Mouse (Mus musculus) forebrain, postnatal 0 days (tissue): ENCODE measurements around the gene Ahdc1. TPM values are rescaled to one million over a fixed set of nuclear protein-coding genes. Genes with fewer than 3 reads are reported as not detected.

Experiments
- ATAC-seq: fragments of 200-750 bp; cut with Nextera tagmentation; 2 replicates; pipeline ENCODE4 v1.8.0; 2017; ENCODE audit warnings: mild to moderate bottlenecking, moderate library complexity
- DNase-seq: peaks from one replicate; pipeline ENCODE4 v3.0.0-alpha.2; 2015
- H3K27ac ChIP-seq: fragments of 300-500 bp; sonication (generic); 2 replicates; pipeline ENCODE4 v1.5.1; 2014; ENCODE audit warnings: low read depth, mild to moderate bottlenecking, antibody characterized with exemption, low read length, moderate library complexity, mixed read lengths
- H3K27me3 ChIP-seq: fragments of 300-500 bp; sonication (generic); 2 replicates; pipeline ENCODE4 v1.6.1; 2014; ENCODE audit warnings: mild to moderate bottlenecking, low read length, mixed read lengths; ENCODE audit not compliant: insufficient read depth
- H3K36me3 ChIP-seq: fragments of 300-500 bp; sonication (generic); 2 replicates; pipeline ENCODE4 v1.6.1; 2014; ENCODE audit warnings: mild to moderate bottlenecking, moderate library complexity; ENCODE audit not compliant: insufficient read depth
- H3K4me1 ChIP-seq: fragments of 300-500 bp; sonication (generic); 2 replicates; pipeline ENCODE4 v1.6.1; 2014; ENCODE audit warnings: antibody characterized with exemption; ENCODE audit not compliant: insufficient read depth
- H3K4me2 ChIP-seq: fragments of 300-500 bp; sonication (generic); 2 replicates; pipeline ENCODE4 v1.6.1; 2014; ENCODE audit warnings: low read depth, mild to moderate bottlenecking, moderate library complexity
- H3K4me3 ChIP-seq: fragments of 300-500 bp; sonication (generic); 2 replicates; pipeline ENCODE4 v1.5.1; 2014; ENCODE audit warnings: low read depth, low read length, mixed read lengths
- H3K9ac ChIP-seq: fragments of 300-500 bp; sonication (generic); 2 replicates; pipeline ENCODE4 v1.6.1; 2014; ENCODE audit warnings: mild to moderate bottlenecking
- H3K9me3 ChIP-seq: fragments of 300-500 bp; sonication (generic); 2 replicates; pipeline ENCODE4 v1.6.1; 2016; ENCODE audit warnings: low read length
- CTCF ChIP-seq: sonication (generic); IDR thresholded peaks from 2 replicates; pipeline ENCODE4 v1.5.1; 2016; ENCODE audit warnings: antibody characterized with exemption, control low read depth, low read depth
- WGBS: fragments of 180-500 bp; shearing (Covaris S2); extraction: QIAGEN DNeasy Blood & Tissue Kit; methylation state at CpG from one replicate; pipeline ENCODE4 v1.1.7; 2014; 5-methylcytosine and 5-hydroxymethylcytosine counted together
- polyA plus RNA-seq: library from polyadenylated mRNA; unstranded; fragments of >200 nt; fragmentation: Nextera tagmentation; extraction: Ambion mirVana; gene quantifications from 2 replicates; pipeline ENCODE4 v1.2.1, GENCODE M21; 2015
- total RNA-seq: library from RNA; depleted of rRNA; stranded (reverse); fragments of >200 nt; gene quantifications from 2 replicates; pipeline ENCODE4 v1.2.3, GENCODE M21; 2014; rRNA removed

Gene Ahdc1
- total and polyA plus RNA-seq, 2 experiments from 2014 or later, result 8.4 to 82.4 TPM

DNA sequence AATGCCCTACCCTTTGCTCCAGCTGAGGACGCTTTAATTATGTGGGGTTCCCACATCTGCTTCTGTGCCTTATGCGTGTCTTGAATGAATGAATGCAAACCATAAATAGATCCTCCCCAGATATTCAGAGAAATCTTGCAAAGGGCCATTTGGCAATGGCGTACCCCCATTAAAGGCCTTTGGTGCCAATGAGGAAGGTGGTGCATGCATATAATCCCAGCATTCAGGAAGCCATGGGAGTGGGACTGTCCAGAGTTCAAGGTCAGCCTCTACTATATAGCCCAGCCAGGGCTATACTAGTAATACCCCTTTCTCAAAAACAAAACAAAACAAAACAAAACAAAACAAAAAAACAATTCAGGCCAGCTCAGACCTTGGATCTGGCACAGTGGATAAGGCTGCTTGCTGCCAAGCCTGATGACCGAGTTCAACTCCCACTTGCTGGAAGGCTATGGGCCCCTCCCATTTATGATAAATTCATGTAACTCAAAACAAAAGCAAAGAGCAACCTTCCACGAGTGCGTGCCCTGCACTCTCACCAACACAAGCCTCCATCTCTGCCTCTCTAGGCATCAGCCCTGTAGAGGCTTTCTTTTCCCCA is 107.8 kb downstream of the Ahdc1 start:
- Histone ChIP-seq H3K27ac (no peak overlapping the region), H3K4me2 (no peak overlapping the region), H3K4me3 (no peak overlapping the region), H3K36me3 (no peaks in the 10 kb centered on the region), H3K9me3 (no peaks in the 10 kb centered on the region), H3K4me1 (0 out of 2 replicates have a peak, but pooled peaks cover 5% of the 10 kb centered on the region), H3K27me3 (no peaks in the 10 kb centered on the region), H3K9ac (no peak overlapping the region)
- DNase-seq (no peak), ATAC-seq (no peak)
- WGBS, result 77% methylated on average over 6 of the region's 6 CpGs
- TF ChIP-seq CTCF, result no peak

DNA sequence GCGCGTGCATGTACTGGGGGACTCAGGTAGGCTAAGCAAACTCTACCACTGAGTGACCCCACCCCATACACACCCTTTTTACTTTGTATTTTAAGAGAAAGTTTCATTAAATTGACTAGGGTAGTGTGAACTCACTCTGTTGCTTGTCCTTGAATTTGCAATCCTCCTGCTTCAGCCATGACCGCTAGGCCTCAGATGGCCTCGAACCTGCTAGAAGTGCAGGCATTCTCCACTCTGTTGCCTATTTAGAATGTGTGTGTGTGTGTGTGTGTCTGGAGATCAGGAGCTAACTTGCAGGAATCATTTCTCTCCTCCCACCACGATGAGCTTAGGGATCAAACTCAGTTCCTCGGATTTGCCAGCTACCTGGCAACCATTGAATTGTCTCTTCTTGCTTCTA is 108.5 kb downstream of the Ahdc1 start:
- no peak for ATAC-seq
- H3K27ac ChIP-seq, result no peak overlapping the region
- TF ChIP-seq CTCF, result no peak
- 0 out of 2 replicates have a peak, but pooled peaks cover 3% of the 10 kb centered on the region for H3K9me3 ChIP-seq
- H3K4me1 ChIP-seq, result 0 out of 2 replicates have a peak, but pooled peaks cover 5% of the 10 kb centered on the region
- no peaks in the 10 kb centered on the region for H3K36me3 ChIP-seq
- DNase-seq, result no peak
- no peak overlapping the region for H3K4me2 ChIP-seq
- 87% methylated on average over 6 of the region's 6 CpGs for WGBS
- no peak overlapping the region for H3K4me3 ChIP-seq
- no peaks in the 10 kb centered on the region for H3K27me3 ChIP-seq
- no peak overlapping the region for H3K9ac ChIP-seq

- Histone ChIP-seq H3K36me3 (no peaks in the 10 kb centered on the region), H3K27ac (no peak overlapping the region), H3K4me3 (no peak overlapping the region), H3K4me1 (0 out of 2 replicates have a peak, but pooled peaks cover 5% of the 10 kb centered on the region), H3K9ac (no peak overlapping the region), H3K27me3 (no peaks in the 10 kb centered on the region), H3K9me3 (0 out of 2 replicates have a peak, but pooled peaks cover 3% of the 10 kb centered on the region), H3K4me2 (no peak overlapping the region)
- ATAC-seq (peak; percentile 80; the same call in 1 of the 2 replicates), DNase-seq (peak; percentile 31)
- WGBS, result 6% methylated on average over 11 of the region's 11 CpGs
- TF ChIP-seq CTCF, result no peak
These were observed 109.8 kb downstream of the Ahdc1 start for GRCm38 (mm10) chr4:133120833-133121321.

- WGBS, result 56% methylated on average over 1 of the region's 1 CpGs
- Histone ChIP-seq H3K4me2 (no peak overlapping the region), H3K9me3 (0 out of 2 replicates have a peak, but pooled peaks cover 3% of the 10 kb centered on the region), H3K4me3 (no peak overlapping the region), H3K36me3 (no peaks in the 10 kb centered on the region), H3K27me3 (no peaks in the 10 kb centered on the region), H3K9ac (no peak overlapping the region), H3K4me1 (0 out of 2 replicates have a peak, but pooled peaks cover 5% of the 10 kb centered on the region), H3K27ac (no peak overlapping the region)
- no peak for DNase-seq
- ATAC-seq, result no peak
- TF ChIP-seq CTCF, result no peak
These were observed 110.4 kb downstream of the Ahdc1 start for GRCm38 (mm10) chr4:133121416-133121815.

DNA sequence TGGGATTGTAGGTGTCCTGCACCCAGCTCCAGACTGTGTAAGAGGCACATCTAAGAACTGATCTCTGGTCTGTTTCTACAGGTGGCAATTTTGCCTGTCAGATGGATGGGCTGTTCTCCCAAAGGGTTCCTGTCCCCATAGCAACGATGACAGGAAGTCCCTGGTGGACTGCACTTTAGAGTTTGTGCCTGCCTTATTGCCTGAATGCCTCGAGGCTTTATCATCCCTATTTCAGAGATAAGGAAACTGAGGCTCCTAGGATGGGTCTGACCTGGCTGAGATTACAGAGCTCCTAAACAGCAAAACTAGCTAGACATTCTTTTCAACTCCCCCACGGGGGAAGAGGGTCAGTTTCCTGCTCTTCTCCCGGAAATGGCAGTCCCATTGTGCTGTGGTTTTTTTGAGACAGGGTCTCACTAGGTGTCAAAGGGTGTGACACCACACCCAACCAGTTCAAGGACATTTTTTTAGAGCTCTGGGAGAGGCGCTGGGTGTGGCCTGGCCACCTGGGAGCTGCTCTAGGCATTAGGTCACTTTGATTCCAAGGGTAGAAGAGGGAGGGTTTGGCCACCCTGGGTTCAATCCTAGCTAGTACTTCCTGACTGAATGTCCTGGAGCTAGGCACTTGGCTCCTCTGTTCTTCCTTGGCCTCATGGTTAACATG is 111.0 kb downstream of the Ahdc1 start:
- H3K36me3 ChIP-seq, result no peaks in the 10 kb centered on the region
- H3K9ac ChIP-seq, result no peak overlapping the region
- 0 out of 2 replicates have a peak, but pooled peaks cover 3% of the 10 kb centered on the region for H3K9me3 ChIP-seq
- H3K4me3 ChIP-seq, result no peak overlapping the region
- H3K27me3 ChIP-seq, result no peaks in the 10 kb centered on the region
- no peak for ATAC-seq
- DNase-seq, result no peak
- H3K27ac ChIP-seq, result no peak overlapping the region
- no peak for TF ChIP-seq CTCF
- 0 out of 2 replicates have a peak, but pooled peaks cover 5% of the 10 kb centered on the region for H3K4me1 ChIP-seq
- WGBS, result 62% methylated on average over 5 of the region's 5 CpGs
- H3K4me2 ChIP-seq, result no peak overlapping the region

DNA sequence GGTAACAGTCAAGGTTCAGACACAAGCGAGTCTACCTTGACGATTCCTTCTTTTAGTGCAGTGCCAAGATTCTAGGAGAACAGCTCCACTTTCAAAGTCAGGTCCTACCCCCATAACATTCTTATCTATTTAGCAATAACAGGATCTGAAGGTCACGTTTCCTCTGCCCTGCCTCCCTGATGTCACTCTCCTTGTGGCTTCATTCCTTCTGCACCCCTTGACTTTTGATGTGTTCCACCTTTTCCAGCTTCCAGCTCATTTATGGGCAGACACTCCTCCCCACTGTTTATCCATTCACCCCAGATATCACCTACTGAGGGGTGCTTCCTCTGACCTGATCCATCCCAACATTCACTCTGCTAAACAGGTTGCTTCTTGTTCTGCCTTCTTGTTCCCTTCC is 116.0 kb downstream of the Ahdc1 start:
- ATAC-seq (no peak), DNase-seq (no peak)
- no peaks in the 10 kb centered on the region for H3K36me3 ChIP-seq
- H3K4me3 ChIP-seq, result no peak overlapping the region
- no peak overlapping the region for H3K9ac ChIP-seq
- H3K4me2 ChIP-seq, result no peak overlapping the region
- 83% methylated on average over 3 of the region's 3 CpGs for WGBS
- H3K27ac ChIP-seq, result no peak overlapping the region
- H3K27me3 ChIP-seq, result no peaks in the 10 kb centered on the region
- 0 out of 2 replicates have a peak, but pooled peaks cover 11% of the 10 kb centered on the region for H3K4me1 ChIP-seq
- 0 out of 2 replicates have a peak, but pooled peaks cover 3% of the 10 kb centered on the region for H3K9me3 ChIP-seq
- no peak for TF ChIP-seq CTCF

Other genes with a start within 250 kb of the Ahdc1 start
- 24.0 and 26.8 TPM in 2 replicates for gene Rpa2, start 242.9 kb upstream of the Ahdc1 start, total RNA-seq
- gene Rpa2, start 242.9 kb upstream of the Ahdc1 start, polyA plus RNA-seq, result 32.6 and 39.1 TPM in 2 replicates
- 0.85 and 1.00 TPM in 2 replicates for gene Themis2, start 214.9 kb upstream of the Ahdc1 start, total RNA-seq
- 0.43 and 0.50 TPM in 2 replicates for gene Themis2, start 214.9 kb upstream of the Ahdc1 start, polyA plus RNA-seq
- 76.4 and 77.8 TPM in 2 replicates for gene Ppp1r8, start 168.1 kb upstream of the Ahdc1 start, total RNA-seq
- gene Ppp1r8, start 168.1 kb upstream of the Ahdc1 start, polyA plus RNA-seq, result 42.7 and 47.7 TPM in 2 replicates
- gene Stx12, start 126.8 kb upstream of the Ahdc1 start, total RNA-seq, result 168 and 180 TPM in 2 replicates
- gene Stx12, start 126.8 kb upstream of the Ahdc1 start, polyA plus RNA-seq, result 163 and 170 TPM in 2 replicates
- 27.9 and 29.8 TPM in 2 replicates for gene Fam76a, start 88.7 kb upstream of the Ahdc1 start, total RNA-seq
- gene Fam76a, start 88.7 kb upstream of the Ahdc1 start, polyA plus RNA-seq, result 28.0 and 41.0 TPM in 2 replicates
- not detected in 2 replicates for gene Fgr, start 37.2 kb upstream of the Ahdc1 start, total RNA-seq
- 0.06 TPM in 2 replicates for gene Fgr, start 37.2 kb upstream of the Ahdc1 start, polyA plus RNA-seq
- 8.1 and 11.3 TPM in 2 replicates for gene Wasf2, start 119.2 kb downstream of the Ahdc1 start, total RNA-seq
- gene Wasf2, start 119.2 kb downstream of the Ahdc1 start, polyA plus RNA-seq, result 15.7 and 24.1 TPM in 2 replicates
- 2.8 and 4.6 TPM in 2 replicates for gene Cd164l2, start 200.9 kb downstream of the Ahdc1 start, total RNA-seq
- 4.2 and 6.1 TPM in 2 replicates for gene Cd164l2, start 200.9 kb downstream of the Ahdc1 start, polyA plus RNA-seq
- 1.1 and 2.2 TPM in 2 replicates for gene Gpr3, start 201.3 kb downstream of the Ahdc1 start, total RNA-seq
- gene Gpr3, start 201.3 kb downstream of the Ahdc1 start, polyA plus RNA-seq, result 2.6 and 2.7 TPM in 2 replicates
- 4.7 and 7.2 TPM in 2 replicates for gene Map3k6, start 229.6 kb downstream of the Ahdc1 start, total RNA-seq
- 4.3 and 4.4 TPM in 2 replicates for gene Map3k6, start 229.6 kb downstream of the Ahdc1 start, polyA plus RNA-seq